Mouse (Mus musculus) CD4-positive, CD25-positive, alpha-beta regulatory T cell, adult 2 months (primary cell): ENCODE data around the gene Igf1r.

ENCODE experiments used
- DNase-seq: peaks from one replicate; pipeline ENCODE4 v3.0.0-alpha.2; 2012; ENCODE audit warnings: low read depth, low spot score

Gene Igf1r

GRCm38 (mm10) chr7:68006496-68006895 is 53.9 kb downstream of the Igf1r start:
- no peak for DNase-seq

- no peak for DNase-seq
Measured at GRCm38 (mm10) chr7:68009635-68010034, 57.0 kb downstream of the Igf1r start.

GRCm38 (mm10) chr7:68010168-68010567 is 57.5 kb downstream of the Igf1r start:
- DNase-seq, result no peak

GRCm38 (mm10) chr7:68010802-68011201 is 58.2 kb downstream of the Igf1r start:
- DNase-seq, result no peak

- no peak for DNase-seq
Measured at GRCm38 (mm10) chr7:68011385-68012122, 58.9 kb downstream of the Igf1r start.

- no peak for DNase-seq
Measured at GRCm38 (mm10) chr7:68012123-68012474, 59.5 kb downstream of the Igf1r start.

GRCm38 (mm10) chr7:68014495-68014894 is 61.9 kb downstream of the Igf1r start:
- DNase-seq, result no peak

GRCm38 (mm10) chr7:68015404-68015803 is 62.8 kb downstream of the Igf1r start:
- DNase-seq, result no peak

GRCm38 (mm10) chr7:68018038-68018437 is 65.4 kb downstream of the Igf1r start:
- no peak for DNase-seq

GRCm38 (mm10) chr7:68020556-68020955 is 67.9 kb downstream of the Igf1r start:
- no peak for DNase-seq

GRCm38 (mm10) chr7:68021741-68022140 is 69.1 kb downstream of the Igf1r start:
- no peak for DNase-seq

GRCm38 (mm10) chr7:68022188-68022587 is 69.6 kb downstream of the Igf1r start:
- DNase-seq, result no peak

GRCm38 (mm10) chr7:68023882-68024281 is 71.3 kb downstream of the Igf1r start:
- no peak for DNase-seq

GRCm38 (mm10) chr7:68024625-68025024 is 72.0 kb downstream of the Igf1r start:
- DNase-seq, result no peak

- DNase-seq, result no peak
Measured at GRCm38 (mm10) chr7:68025396-68025795, 72.8 kb downstream of the Igf1r start.

- DNase-seq, result no peak
Measured at GRCm38 (mm10) chr7:68026076-68026475, 73.4 kb downstream of the Igf1r start.

GRCm38 (mm10) chr7:68028167-68028566 is 75.5 kb downstream of the Igf1r start:
- DNase-seq, result no peak

- no peak for DNase-seq
Measured at GRCm38 (mm10) chr7:68030846-68031245, 78.2 kb downstream of the Igf1r start.

GRCm38 (mm10) chr7:68036527-68036926 is 83.9 kb downstream of the Igf1r start:
- DNase-seq, result no peak

- no peak for DNase-seq
Measured at GRCm38 (mm10) chr7:68038846-68039245, 86.2 kb downstream of the Igf1r start.

GRCm38 (mm10) chr7:68039550-68039949 is 86.9 kb downstream of the Igf1r start:
- no peak for DNase-seq

- DNase-seq, result no peak
Measured at GRCm38 (mm10) chr7:68044621-68045020, 92.0 kb downstream of the Igf1r start.

- DNase-seq, result no peak
Measured at GRCm38 (mm10) chr7:68047152-68047551, 94.5 kb downstream of the Igf1r start.

- DNase-seq, result no peak
Measured at GRCm38 (mm10) chr7:68048532-68048931, 95.9 kb downstream of the Igf1r start.
